Mouse (Mus musculus): ENCODE results near the gene Rpgr.

Rpgr gene

GRCm38 (mm10) chrX:10071529-10071928 is 145.2 kb downstream of the Rpgr start:
- DNase-seq = no peak

GRCm38 (mm10) chrX:10070689-10071088 is 146.0 kb downstream of the Rpgr start:
- no peak for DNase-seq

- DNase-seq = no peak
Measured at GRCm38 (mm10) chrX:10069405-10069804, 147.3 kb downstream of the Rpgr start.

GRCm38 (mm10) chrX:10063781-10064180 is 152.9 kb downstream of the Rpgr start:
- peak; percentile 87 for DNase-seq

GRCm38 (mm10) chrX:10063361-10063760 is 153.4 kb downstream of the Rpgr start:
- DNase-seq = peak; percentile 88

- peak; percentile 93 for DNase-seq
Measured at GRCm38 (mm10) chrX:10062201-10062600, 154.5 kb downstream of the Rpgr start.

- DNase-seq = no peak
Measured at GRCm38 (mm10) chrX:10034666-10035065, 182.1 kb downstream of the Rpgr start.
